Mouse (Mus musculus) liver, postnatal 0 days (tissue): ENCODE results near the gene Hist1h3g.

Source experiments
- CTCF ChIP-seq: sonication (generic); IDR thresholded peaks from 2 replicates; pipeline ENCODE4 v1.5.1; 2016; ENCODE audit warnings: antibody characterized with exemption, low read depth
- EP300 ChIP-seq: IDR thresholded peaks from 2 replicates; pipeline ENCODE4 v1.6.1; 2016; ENCODE audit warnings: antibody characterized with exemption, low read depth, mild to moderate bottlenecking

GRCm38 (mm10) chr13:23535137-23536075, at the start of gene Hist1h3g:
- TF ChIP-seq CTCF (peak; percentile 5; the same call in 1 of the 2 replicates), EP300 (peak; percentile 25; the same call in 1 of the 2 replicates)
